Mouse (Mus musculus): ENCODE data around the gene Itgav. TPM values are rescaled to one million over a fixed set of nuclear protein-coding genes. Genes with fewer than 3 reads are reported as not detected.
"Not testable (repeated sequence)": the region's sequence is repeated elsewhere in the genome, so short reads cannot be mapped to it uniquely, and the experiment has no call there.

The Itgav gene
- total RNA-seq, 2 experiments from 2014 or later, result 55.3 to 69.3 TPM

DNA sequence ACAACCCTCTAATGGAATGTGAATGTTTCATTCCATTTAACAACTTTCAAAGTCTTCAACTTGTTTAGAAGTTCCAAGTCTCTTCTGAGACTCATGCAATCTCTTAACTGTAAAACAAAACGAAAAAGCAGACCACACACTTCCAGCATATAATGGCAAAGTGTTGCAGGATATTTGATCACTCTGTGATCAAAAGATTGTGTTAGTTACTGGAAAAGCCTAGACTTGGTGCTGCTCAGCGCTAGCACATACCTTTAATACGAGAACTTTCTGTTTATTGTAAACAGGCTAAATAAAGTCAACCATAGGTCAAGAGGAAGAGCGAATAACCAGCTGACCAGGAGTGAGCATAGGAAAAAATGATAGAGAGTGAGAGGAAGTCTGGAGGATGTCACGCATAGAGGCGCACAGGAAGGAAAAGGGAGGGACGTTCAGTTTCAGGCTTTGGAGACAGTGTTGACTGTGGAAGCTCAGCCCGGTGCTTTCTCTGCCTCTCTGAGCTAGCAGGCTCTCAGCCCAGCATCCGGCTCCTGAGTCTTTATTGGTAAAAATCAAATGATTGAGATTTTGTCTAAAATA lies 18.5 kb upstream of the Itgav start:
- intact Hi-C loops (cut with DNase I), result no loop called here
- no peak for DNase-seq (ENCODE audit: extremely low spot score in 1 of 2, low spot score in 2 of 2)

DNA sequence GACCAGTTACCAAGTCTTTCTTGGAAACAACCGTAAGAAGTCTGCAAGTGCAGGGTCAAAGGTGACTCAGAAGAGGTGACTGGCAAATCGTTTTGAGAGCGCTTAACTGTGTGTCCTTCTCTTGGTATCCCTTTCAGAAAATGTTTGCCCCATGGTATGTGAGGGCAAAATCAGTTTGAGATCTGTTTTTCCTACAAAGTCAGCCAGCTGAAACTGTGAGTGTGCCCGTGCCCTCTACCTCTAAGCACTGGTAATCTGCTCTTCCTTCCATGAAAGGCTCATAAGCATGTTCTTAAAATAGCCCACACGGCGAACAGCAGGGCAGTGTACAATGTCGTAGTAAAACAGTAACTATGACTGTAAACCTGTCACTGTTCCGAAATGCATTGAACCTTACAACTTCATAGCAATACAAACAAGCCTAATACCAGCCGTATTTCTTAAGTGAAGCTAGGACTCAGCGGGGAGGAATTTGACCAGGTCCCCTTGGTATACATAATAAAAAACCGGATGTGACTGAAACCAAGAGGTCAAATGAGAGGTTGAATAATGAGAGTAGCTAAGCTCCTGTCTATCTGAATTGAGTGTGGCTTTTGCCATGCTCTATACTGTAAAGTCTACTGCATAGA lies 14.2 kb upstream of the Itgav start:
- intact Hi-C loops (cut with DNase I), result no loop called here
- DNase-seq (ENCODE audit: extremely low spot score in 1 of 2, low spot score in 2 of 2), result no peak

DNA sequence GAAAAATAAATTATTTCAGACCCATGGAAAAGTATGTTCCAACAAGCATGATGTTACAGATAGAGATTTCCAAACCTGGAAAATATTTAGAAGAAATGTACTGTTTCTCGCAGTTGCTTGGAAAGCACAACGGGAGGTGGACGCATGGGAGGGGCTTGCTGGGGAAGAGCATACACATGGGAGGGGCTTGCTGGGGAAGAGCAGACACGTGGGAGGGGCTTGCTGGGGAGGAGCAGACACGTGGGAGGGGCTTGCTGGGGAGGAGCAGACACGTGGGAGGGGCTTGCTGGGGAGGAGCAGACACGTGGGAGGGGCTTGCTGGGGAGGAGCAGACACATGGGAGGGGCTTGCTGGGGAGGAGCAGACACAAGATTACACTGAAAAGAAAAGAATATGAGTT lies 10.9 kb upstream of the Itgav start:
- intact Hi-C loops (cut with DNase I), result not testable (repeated sequence)

DNA sequence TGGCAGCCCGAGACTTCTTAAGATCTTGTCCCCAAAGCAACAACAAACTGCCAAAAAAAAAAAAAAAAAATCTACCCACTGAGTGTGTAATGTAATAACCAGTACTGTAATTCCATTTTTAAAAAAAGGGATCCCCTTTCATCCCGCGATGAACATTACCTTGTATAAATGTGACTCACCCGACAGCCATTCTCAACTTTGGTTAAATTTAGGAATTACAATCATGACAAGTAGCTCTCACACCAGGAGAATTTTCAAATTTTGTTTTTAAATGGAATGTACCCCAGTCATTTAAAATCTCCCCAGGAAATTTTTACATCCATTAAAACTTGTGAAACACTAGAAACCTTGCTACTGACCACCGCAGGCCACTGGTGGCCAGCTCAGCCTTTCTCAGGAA lies 10.3 kb upstream of the Itgav start:
- intact Hi-C loops (cut with DNase I), result no loop called here

More for the DNA sequence above, 10.9 kb upstream of the Itgav start:
- not testable (repeated sequence) for DNase-seq (ENCODE audit: extremely low spot score in 1 of 2, low spot score in 2 of 2)

DNA sequence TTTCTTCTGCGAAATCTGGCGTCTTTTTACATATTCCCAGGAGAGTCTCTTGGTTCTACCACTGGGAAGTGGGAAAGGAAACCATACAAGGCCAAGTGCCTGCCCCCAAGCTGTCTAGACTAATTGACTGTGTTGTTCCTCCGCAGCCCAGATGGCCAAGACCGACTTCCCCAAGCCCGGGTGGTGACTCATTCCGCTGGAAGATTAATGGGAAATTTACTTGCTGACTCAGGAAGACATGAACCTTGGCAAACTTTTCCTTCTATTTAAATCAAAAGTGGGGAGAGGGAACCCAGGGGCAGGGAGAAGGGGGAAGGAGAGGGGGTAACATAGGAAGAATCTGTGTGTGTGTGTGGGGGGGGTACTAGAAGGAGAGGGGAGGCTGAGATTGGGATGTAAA lies 9.4 kb upstream of the Itgav start:
- intact Hi-C loops (cut with DNase I), result no loop called here
- DNase-seq (ENCODE audit: extremely low spot score in 1 of 2, low spot score in 2 of 2), result peak; percentile 44 to 84

More for the DNA sequence above, 10.3 kb upstream of the Itgav start:
- DNase-seq (ENCODE audit: extremely low spot score in 1 of 2, low spot score in 2 of 2), result no peak

DNA sequence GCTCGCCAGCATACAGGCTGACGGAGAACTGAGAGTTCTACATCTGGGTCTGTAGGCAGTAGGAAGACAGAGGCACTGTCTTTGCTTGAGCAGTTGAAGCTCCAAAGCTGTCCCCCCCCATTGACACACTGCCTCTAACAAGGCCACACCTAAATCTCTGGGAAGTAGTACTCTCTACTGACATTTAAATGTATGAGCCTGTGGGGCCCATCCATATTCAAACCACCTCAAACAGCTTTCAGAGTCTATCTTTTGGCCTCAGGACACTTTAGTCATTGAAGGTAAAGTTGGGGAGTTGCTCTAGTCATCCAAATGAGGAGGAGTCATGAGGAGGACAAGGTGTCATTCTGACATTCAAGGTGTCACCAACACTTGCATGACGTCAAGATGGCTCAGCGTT lies 5.9 kb upstream of the Itgav start:
- DNase-seq (ENCODE audit: extremely low spot score in 1 of 2, low spot score in 2 of 2), result no peak
- intact Hi-C loops (cut with DNase I), result no loop called here

DNA sequence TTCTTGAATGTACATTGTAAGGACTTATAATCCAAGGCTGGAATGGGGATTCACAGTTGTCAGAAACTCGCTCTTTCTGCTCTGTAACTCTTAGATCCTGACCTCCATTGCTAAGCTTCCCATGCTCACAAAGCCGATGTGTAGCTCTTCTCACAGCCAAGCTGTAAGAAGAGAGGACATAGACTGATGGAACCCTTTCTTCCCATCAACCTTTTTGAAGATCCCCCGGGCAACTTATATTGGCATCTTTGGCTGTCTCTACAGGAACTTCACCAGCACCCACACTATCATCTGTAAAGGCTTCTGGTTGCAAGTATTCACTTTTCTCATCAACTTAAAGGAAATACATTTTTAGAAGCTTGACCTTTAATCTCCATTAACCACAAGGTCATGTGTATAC lies 2.6 kb upstream of the Itgav start:
- intact Hi-C loops (cut with DNase I), result loop anchor here (5.0 kb wide), 1 partner anchor 46 kb away; no protein-coding TSS in a partner anchor
- no peak for DNase-seq (ENCODE audit: extremely low spot score in 1 of 2, low spot score in 2 of 2)

DNA sequence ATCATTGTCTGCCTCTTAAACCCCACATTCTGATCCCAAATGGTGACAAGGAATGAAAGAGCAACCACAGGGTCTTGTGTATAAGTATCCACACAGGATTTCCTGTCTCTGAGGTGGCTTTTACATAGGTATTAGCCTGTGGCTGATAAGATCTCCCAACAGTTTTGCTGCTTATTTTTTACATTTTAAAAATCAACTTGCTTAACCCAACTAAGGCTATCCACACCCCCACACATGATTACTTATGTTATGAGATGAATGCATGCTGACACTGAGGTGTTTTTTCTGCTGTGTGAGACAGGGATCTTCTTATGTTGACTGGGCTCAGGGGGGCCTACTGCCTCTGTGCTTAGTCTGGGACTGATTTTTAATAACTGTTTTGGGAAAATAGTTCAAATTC lies 1.3 kb upstream of the Itgav start:
- no peak for DNase-seq (ENCODE audit: extremely low spot score in 1 of 2, low spot score in 2 of 2)
- intact Hi-C loops (cut with DNase I), result loop anchor here (5.0 kb wide), 1 partner anchor 44 kb away; no protein-coding TSS in a partner anchor

DNA sequence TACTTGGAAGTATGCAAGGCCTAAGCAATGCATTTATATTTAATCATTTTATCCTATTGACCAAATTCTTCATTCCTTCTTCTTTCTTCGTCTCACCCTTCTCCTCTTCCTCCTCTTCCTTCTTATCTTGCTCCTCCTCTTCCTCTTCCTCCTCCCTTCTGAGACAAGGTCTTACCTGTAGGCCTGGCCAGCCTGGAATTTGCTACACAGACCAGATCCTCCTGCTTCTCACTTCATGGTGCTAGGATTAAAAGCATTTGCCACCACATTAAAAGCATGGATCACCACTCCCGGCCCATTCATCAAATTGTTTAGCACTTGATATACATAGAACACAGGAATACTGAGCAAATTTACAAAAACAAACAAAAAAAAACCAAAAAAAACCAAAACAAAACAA lies 851 bp upstream of the Itgav start:
- intact Hi-C loops (cut with DNase I), result loop anchor here (5.0 kb wide), 1 partner anchor 44 kb away; no protein-coding TSS in a partner anchor
- no peak for DNase-seq (ENCODE audit: extremely low spot score in 1 of 2, low spot score in 2 of 2)

DNA sequence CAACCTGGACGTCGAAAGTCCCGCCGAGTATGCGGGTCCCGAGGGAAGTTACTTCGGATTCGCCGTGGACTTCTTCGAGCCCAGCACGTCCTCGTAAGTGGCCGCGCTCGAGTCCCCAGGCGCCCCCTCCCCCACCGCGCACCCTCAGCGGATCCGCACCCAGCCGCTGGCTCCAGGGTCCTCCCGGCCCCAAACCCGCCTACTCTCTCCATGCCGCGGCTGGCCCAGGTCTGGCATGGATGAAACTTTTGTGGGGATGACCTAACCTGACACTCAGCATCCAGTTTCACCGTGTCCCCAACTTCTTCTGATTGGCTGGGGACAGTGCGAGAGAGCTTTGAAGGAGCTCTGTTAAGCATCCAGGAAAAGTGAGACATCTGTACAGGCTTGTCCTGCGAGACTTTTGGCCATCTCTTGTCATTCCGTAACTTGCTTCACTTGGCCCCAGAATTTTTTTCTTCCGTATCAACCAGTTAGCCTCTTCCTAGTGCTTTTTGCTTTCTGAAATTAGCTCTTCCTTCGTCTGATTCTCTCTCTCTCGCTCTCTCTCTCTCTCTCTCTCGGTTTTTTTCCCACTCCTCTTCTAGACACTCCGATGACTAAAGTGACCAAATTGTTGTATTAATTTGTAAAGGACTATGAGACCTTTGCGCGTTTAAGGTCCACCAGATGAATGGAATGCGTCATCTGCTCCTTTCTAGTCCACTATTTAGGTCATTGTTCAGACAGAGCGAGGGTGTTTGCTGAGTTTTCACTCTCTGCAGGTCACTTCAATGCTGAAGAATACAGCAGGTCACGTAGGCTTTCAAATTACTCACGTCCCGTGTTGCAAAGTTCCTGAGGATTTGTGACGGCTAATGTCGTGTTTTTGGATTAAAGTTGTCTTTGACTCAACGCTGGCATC lies 882 bp downstream of the Itgav start:
- intact Hi-C loops (cut with DNase I), result loop anchor here (1.0 to 5.0 kb wide), 3 partner anchors 16 to 42 kb away; no protein-coding TSS in a partner anchor
- DNase-seq (ENCODE audit: extremely low spot score in 1 of 2, low spot score in 2 of 2), result peak in 1 of 2 experiments; percentile 75

DNA sequence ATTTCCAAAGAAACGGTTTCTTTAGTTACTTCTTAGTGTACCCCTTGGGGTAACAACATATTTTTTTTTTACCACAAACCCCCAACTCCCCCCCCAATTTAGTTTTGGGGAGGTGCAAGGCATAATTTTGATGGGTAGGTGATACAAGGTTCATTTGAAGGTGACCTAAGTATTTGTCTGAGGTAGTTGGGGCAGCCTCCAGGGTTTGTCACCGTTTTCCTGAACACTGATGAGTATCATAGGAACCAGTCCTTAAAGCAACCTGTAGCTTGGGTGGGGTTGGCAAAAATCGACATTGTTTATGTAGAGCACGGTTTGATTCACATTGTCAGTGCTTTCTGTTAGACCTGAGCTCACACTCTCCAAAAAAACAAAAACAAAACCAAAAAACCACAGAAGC lies 1.6 kb downstream of the Itgav start:
- intact Hi-C loops (cut with DNase I), result loop anchor here (2.0 kb wide), 1 partner anchor 15 kb away; no protein-coding TSS in a partner anchor
- DNase-seq (ENCODE audit: extremely low spot score in 1 of 2, low spot score in 2 of 2), result no peak

DNA sequence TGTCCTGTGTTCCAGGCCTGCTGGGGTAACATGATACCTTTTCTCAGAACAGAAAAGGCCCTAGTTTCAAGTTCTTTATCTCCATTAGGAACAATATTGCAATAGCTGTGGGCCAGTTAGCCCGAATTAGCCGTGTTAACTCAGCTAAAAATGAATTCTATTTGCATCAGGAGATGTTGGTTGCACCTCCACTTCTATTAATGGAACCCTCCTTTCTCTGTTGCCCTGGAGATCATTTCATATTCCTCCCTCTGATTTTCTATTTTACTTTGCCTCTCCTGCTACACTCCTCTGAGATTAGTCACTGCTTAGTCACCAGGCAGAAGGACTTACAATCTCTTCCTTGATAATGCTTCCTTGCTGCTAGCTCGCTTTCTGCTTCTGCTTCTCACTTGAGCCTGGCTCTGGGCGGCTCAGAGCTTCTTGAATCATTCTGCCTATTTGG lies 4.1 kb downstream of the Itgav start:
- peak in 1 of 2 experiments; percentile 67 for DNase-seq (ENCODE audit: extremely low spot score in 1 of 2, low spot score in 2 of 2)
- intact Hi-C loops (cut with DNase I), result no loop called here

DNA sequence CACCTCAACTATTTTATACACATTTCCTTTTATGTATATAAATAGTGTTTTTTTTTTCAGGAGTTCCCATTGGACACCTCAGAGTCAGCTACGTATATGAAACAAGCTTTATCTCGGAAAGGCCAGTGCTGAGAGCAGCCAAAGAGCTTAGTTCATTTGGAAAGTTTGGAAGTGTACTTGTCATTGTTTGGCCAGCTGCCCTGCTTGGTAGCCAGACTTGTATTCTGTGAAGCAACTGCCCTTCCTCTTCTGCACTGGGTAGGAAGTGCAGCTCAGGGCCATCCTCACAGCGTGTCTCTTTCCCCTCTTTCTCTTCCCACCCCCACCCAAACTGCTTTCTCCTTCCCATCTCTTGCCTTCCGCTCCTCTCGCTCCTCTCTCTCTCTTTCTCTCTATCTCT lies 5.1 kb downstream of the Itgav start:
- intact Hi-C loops (cut with DNase I), result no loop called here
- DNase-seq (ENCODE audit: extremely low spot score in 1 of 2, low spot score in 2 of 2), result peak; percentile 67

DNA sequence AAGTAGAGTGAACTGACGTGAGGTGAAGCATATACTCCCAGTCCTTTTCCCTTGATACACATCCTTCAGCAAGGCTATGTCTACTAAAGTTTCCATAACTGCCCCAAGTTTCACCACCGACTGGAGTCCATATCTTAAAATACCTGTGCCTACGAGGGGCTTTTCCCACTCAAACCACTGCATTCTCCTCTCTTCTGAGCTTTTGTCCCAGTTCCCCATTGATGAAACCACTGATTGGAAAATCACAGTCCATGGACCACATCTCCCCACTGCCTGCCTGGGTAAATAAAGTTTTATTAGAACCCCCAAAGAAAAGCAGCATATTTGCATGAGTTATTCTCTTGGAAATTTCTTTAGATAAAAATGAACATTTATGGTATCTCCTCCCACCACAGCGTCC lies 8.7 kb downstream of the Itgav start:
- no peak for DNase-seq (ENCODE audit: extremely low spot score in 1 of 2, low spot score in 2 of 2)
- intact Hi-C loops (cut with DNase I), result no loop called here

DNA sequence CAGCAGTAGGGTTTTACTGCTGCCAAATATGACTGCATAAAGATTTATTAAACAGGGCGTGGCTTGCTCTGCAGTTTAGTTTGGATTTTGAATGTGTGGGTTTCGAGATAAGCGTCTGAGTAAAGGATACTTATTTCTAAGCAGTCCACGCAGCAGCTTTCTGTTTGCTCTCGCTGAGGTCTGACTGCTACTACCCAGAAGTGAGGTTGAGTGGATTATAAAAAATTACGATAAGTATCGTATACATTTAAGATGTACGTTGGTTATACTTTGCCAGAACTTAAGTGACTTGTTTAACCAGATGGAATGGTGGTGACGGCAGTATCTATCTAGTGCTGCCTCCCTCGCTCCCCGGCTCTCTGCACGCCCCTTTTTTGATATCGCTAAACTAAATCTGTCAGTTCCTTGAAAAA lies 9.8 kb downstream of the Itgav start:
- intact Hi-C loops (cut with DNase I), result no loop called here

DNA sequence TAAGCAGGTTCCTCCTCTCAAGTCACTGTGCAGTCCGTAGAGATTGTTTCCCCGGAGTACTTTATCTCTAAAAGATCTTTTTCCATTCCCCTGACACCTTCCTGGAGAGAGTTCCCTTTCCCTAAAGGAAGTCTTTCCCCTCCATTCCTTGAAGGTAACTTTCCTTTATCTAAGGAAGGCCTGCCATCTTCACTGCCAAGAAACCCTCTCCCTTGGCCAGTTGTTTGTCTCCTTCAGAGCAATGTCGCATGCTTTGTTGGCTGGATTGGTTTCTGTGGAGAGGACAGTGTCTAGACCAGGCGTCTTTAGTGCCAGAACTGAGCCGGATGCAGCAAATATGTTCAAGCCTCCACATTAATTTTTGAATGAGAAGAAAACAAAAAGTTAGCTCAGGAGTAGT lies 11.1 kb downstream of the Itgav start:
- no peak for DNase-seq (ENCODE audit: extremely low spot score in 1 of 2, low spot score in 2 of 2)

More for the DNA sequence above, 9.8 kb downstream of the Itgav start:
- no peak for DNase-seq (ENCODE audit: extremely low spot score in 1 of 2, low spot score in 2 of 2)

DNA sequence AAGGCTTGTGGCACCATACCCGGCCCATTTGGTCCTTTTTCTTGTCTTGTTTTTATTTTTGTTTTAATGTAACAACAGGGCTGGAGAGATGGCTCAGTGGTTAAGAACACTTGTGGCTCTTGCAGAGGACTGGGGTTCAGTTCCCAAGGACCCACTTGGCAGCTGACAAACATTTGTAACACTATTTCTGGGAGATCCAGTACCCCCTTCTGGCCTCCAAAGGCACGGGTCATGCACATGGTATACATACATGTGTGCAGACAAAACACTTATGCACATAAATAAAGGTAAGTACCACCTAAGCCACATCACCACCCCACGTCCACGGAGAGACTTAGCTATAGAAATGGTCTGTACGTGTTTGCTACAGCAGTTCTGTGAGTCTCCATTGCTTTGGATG lies 12.6 kb downstream of the Itgav start:
- intact Hi-C loops (cut with DNase I), result no loop called here
- DNase-seq (ENCODE audit: extremely low spot score in 1 of 2, low spot score in 2 of 2), result no peak

More for the DNA sequence above, 11.1 kb downstream of the Itgav start:
- intact Hi-C loops (cut with DNase I), result no loop called here

DNA sequence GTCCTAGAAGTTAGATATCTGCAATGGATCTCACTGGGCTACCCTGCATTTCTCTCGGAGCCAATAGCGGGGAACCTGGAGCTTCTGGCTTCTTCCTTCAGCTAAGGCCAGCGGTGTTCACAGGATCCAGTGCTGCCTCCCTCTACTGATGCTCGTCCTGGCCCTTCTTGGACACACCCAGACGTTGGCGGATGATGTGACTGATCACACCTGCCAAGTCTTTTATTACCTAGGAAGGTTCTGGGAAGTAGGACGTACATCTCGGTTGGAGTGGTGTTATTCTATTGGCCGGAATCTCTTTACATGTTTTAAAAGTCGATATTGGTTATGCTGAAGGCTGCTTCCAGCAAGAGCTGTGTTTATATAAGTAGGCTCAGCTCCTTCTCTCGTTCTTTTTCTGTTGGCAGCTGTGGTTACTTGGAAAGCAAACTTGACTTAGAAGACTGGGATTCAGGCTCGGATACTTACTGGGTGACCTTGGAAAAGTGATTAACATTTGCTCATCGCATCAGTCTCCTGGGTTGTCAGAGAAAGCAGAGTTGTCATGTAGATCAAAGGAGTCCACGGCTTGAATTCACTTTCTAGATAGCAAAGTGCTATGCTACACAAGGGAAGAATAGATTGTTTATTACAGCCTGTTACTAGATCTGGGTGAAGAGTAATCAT lies 14.5 kb downstream of the Itgav start:
- intact Hi-C loops (cut with DNase I), result no loop called here
- no peak for DNase-seq (ENCODE audit: extremely low spot score in 1 of 2, low spot score in 2 of 2)
